Mouse (Mus musculus): ENCODE measurements around the gene Sertad3. TPM values are rescaled to one million over a fixed set of nuclear protein-coding genes. Genes with fewer than 3 reads are reported as not detected.
"Not testable (repeated sequence)": the region's sequence is repeated elsewhere in the genome, so short reads cannot be mapped to it uniquely, and the experiment has no call there.

Sertad3 gene
- total and polyA plus RNA-seq, 2 experiments from 2014 or later = 5.0 to 8.4 TPM

DNA sequence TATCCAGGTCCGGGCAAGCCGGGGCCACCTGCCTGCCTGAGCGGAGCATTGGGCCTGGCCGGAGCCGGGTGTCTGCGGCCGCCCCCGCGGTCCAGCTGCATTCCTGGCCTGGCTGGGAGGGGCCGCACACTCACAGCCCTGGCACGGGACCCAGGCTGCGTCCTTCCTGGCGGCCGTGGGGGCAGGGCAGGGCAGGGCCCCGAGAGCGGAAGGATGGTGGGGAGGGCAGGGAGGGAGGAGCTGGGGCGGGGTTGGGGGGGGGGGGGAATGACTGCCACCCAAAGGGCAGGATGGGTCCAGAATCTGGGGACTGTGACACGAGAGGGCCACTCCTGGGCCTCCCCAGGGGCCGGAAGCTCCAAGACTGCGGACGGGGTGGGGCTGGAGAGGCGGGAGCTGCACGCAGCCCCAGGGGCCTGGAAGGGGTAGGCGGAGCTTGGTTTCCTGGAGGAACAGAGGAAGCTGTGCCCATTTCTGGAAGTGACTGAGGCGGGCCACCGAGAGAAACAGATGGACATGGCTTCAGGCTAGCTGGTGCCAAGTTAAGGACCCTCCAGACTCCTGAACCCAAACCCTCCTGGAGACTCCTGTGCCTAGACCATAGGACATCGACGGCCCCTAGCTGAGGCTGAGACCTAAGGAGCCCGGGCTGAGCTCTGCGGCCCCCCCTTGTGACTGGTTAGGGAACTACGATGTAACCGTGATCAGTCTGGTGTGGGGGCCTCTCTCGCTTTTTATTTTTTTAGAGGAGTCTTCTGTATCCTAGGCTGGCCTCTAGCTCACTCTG, 17.2 kb downstream of the Sertad3 start:
- TF ChIP-seq CTCF (IDR thresholded peaks at IDR 0.05; ENCODE audit: low read depth) = peak; percentile 57
- peak overlapping the region; percentile 51 for H3K4me2 ChIP-seq (ENCODE audit: low read depth, low read length)
- no peaks in the 10 kb centered on the region; the same call in 1 of the 2 replicates for H3K4me1 ChIP-seq (ENCODE audit: insufficient read depth, low read length)
- H3K27me3 ChIP-seq (ENCODE audit: insufficient read depth, low read length) = no peaks in the 10 kb centered on the region
- ATAC-seq (peak; percentile 22; the same call in 1 of the 2 replicates), DNase-seq (ENCODE audit: low spot score) (peak; percentile 67)
- no peaks in the 10 kb centered on the region for H3K36me3 ChIP-seq (ENCODE audit: insufficient read depth, low read length)
- peak overlapping the region; percentile 42 for H3K27ac ChIP-seq
- H3K9me3 ChIP-seq (ENCODE audit: low read length) = no peaks in the 10 kb centered on the region
- peak overlapping the region; percentile 30; the same call in 1 of the 2 replicates for H3K9ac ChIP-seq (replicated peaks; ENCODE audit: low read length)
- H3K4me3 ChIP-seq (ENCODE audit: low read length) = peak overlapping the region; percentile 23
- WGBS = 4% methylated on average over 30 of the region's 33 CpGs

DNA sequence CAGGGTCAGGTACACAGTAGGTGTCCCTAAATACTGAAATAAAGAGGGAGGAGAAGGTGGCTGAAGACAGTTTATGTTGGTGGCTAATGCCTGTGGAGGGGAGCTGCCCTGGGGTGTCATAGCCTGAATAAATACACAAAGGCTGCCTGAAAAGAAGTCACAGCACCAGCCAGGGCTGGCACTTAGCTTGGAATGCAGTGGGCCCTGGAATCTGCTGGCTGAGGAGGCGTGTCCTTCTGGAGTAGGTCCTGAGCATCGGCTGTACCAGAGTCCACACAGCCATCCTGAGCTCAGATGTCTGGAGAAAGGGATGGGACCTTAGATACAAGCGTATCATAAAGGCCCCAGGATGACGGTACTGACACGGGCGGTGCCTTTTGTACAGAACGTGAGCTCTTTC, 18.3 kb downstream of the Sertad3 start:
- DNase-seq (ENCODE audit: low spot score) (no peak), ATAC-seq (no peak)
- 71% methylated on average over 7 of the region's 7 CpGs for WGBS
- Histone ChIP-seq H3K9ac (replicated peaks; ENCODE audit: low read length) (no peak overlapping the region), H3K27me3 (ENCODE audit: insufficient read depth, low read length) (no peaks in the 10 kb centered on the region), H3K4me1 (ENCODE audit: insufficient read depth, low read length) (no peaks in the 10 kb centered on the region; the same call in 1 of the 2 replicates), H3K27ac (no peak overlapping the region), H3K4me2 (ENCODE audit: low read depth, low read length) (no peak overlapping the region), H3K4me3 (ENCODE audit: low read length) (no peak overlapping the region), H3K36me3 (ENCODE audit: insufficient read depth, low read length) (no peaks in the 10 kb centered on the region), H3K9me3 (ENCODE audit: low read length) (no peaks in the 10 kb centered on the region)
- TF ChIP-seq CTCF (IDR thresholded peaks at IDR 0.05; ENCODE audit: low read depth) = no peak

GRCm38 (mm10) chr7:27493022-27493421, 19.5 kb downstream of the Sertad3 start:
- Histone ChIP-seq H3K27ac (no peak overlapping the region), H3K27me3 (ENCODE audit: insufficient read depth, low read length) (no peaks in the 10 kb centered on the region), H3K4me1 (ENCODE audit: insufficient read depth, low read length) (no peaks in the 10 kb centered on the region), H3K4me3 (ENCODE audit: low read length) (no peak overlapping the region), H3K9me3 (ENCODE audit: low read length) (no peaks in the 10 kb centered on the region), H3K4me2 (ENCODE audit: low read depth, low read length) (no peak overlapping the region), H3K9ac (replicated peaks; ENCODE audit: low read length) (no peak overlapping the region), H3K36me3 (ENCODE audit: insufficient read depth, low read length) (no peaks in the 10 kb centered on the region)
- no peak for ATAC-seq
- no peak for TF ChIP-seq CTCF (IDR thresholded peaks at IDR 0.05; ENCODE audit: low read depth)
- DNase-seq (ENCODE audit: low spot score) = no peak
- 65% methylated on average over 3 of the region's 3 CpGs for WGBS

GRCm38 (mm10) chr7:27493450-27493849, 19.9 kb downstream of the Sertad3 start:
- Histone ChIP-seq H3K9me3 (ENCODE audit: low read length) (no peaks in the 10 kb centered on the region), H3K4me2 (ENCODE audit: low read depth, low read length) (no peak overlapping the region), H3K27ac (no peak overlapping the region), H3K4me1 (ENCODE audit: insufficient read depth, low read length) (no peaks in the 10 kb centered on the region), H3K27me3 (ENCODE audit: insufficient read depth, low read length) (no peaks in the 10 kb centered on the region), H3K9ac (replicated peaks; ENCODE audit: low read length) (no peak overlapping the region), H3K4me3 (ENCODE audit: low read length) (no peak overlapping the region), H3K36me3 (ENCODE audit: insufficient read depth, low read length) (no peaks in the 10 kb centered on the region)
- DNase-seq (ENCODE audit: low spot score) (no peak), ATAC-seq (no peak)
- TF ChIP-seq CTCF (IDR thresholded peaks at IDR 0.05; ENCODE audit: low read depth) = no peak
- 83% methylated on average over 5 of the region's 5 CpGs for WGBS

- H3K4me2 ChIP-seq (ENCODE audit: low read depth, low read length); H3K4me3 ChIP-seq (ENCODE audit: low read length); H3K9me3 ChIP-seq (ENCODE audit: low read length); H3K9ac ChIP-seq (replicated peaks; ENCODE audit: low read length); DNase-seq (ENCODE audit: low spot score); H3K27ac ChIP-seq; H3K27me3 ChIP-seq (ENCODE audit: insufficient read depth, low read length); ATAC-seq; H3K36me3 ChIP-seq (ENCODE audit: insufficient read depth, low read length); H3K4me1 ChIP-seq (ENCODE audit: insufficient read depth, low read length): not testable (repeated sequence)
- 90% methylated on average over 8 of the region's 9 CpGs for WGBS
Observed at GRCm38 (mm10) chr7:27494659-27495367, 21.2 kb downstream of the Sertad3 start.

- Histone ChIP-seq H3K27me3 (ENCODE audit: insufficient read depth, low read length) (no peaks in the 10 kb centered on the region), H3K9ac (replicated peaks; ENCODE audit: low read length) (no peak within 1 kb of the TSS), H3K4me3 (ENCODE audit: low read length) (no peak within 1 kb of the TSS), H3K4me2 (ENCODE audit: low read depth, low read length) (no peak within 1 kb of the TSS), H3K27ac (no peak within 1 kb of the TSS), H3K9me3 (ENCODE audit: low read length) (no peaks in the 10 kb centered on the region), H3K36me3 (ENCODE audit: insufficient read depth, low read length) (no peaks in the 10 kb centered on the region), H3K4me1 (ENCODE audit: insufficient read depth, low read length) (no peaks in the 10 kb centered on the region)
- ATAC-seq (no peak), DNase-seq (ENCODE audit: low spot score) (no peak)
- 62% methylated on average over 3 of the region's 3 CpGs for WGBS
- TF ChIP-seq CTCF (IDR thresholded peaks at IDR 0.05; ENCODE audit: low read depth) = no peak
Observed at GRCm38 (mm10) chr7:27499036-27499435, 25.5 kb downstream of the Sertad3 start, which contains the start of gene Prx. Prx (plus strand) TSS chr7:27499324.

All from hindbrain, postnatal 0 days (tissue).